7 mouse cellular contexts compared by ENCODE assay signal in the genomic region with DNA sequence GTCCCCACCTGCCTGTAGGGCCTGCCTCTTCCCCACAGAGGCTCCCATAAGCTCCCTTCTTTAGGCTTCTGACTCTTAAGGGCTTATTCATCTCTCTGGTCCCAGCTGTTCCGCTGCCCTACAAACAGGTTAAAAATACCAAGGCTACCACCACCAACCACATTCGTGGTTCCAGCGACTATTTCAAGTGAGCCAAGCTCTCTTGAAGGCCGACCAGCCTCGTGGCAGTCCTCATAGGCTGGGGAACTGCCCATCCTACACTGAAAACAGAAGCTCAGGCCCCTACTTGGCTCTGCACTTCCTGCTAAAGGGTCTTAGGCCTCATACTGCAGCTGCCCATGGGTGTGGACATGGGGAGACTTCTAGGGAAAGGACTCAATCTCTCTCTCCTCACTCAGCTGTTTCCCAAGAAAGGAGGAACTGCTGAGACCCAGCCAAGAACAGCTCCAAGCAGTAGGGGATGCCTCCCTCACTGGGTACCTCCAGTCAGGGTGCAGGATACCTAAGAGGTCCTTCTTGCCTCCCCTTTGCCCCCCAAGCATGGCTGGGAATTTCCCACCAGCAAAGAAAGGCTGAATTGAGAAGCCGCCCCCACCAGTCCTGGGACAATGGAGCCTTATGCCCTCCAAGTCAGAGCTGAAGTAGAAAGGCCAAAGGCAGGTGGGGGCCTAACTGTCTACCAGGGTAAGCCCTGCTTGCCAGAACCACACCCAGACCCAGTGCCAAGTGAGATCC. TPM values are rescaled to one million over a fixed set of nuclear protein-coding genes. Genes with fewer than 3 reads are reported as not detected.
DNase-seq lines count a peak whose midpoint lies in the region; ATAC-seq and TF ChIP-seq lines count a peak whose summit lies in the region.

No protein-coding gene starts in this region.

- H3K4me1 ChIP-seq in CH12.LX (ENCODE audit: control insufficient read depth in 1 of 2, insufficient read depth in 2 of 2) (peaks cover 29 to 62% of the 10 kb centered on the region in 2 experiments), ES-E14 (ENCODE audit: control insufficient read depth in 2 of 2, insufficient read depth in 2 of 2, low read length in 2 of 2, poor library complexity in 1 of 2) (peaks cover 4 to 38% of the 10 kb centered on the region in 2 experiments; a peak in 3 of 4 replicates)
- peaks cover 76% of the 10 kb centered on the region for H3K4me1 ChIP-seq in heart, embryonic 12.5 days (replicated peaks)
- peaks cover 59% of the 10 kb centered on the region for H3K4me1 ChIP-seq in liver, embryonic 13.5 days (replicated peaks)

- dilution Hi-C loops in CH12.LX (cut with MboI; ENCODE audit: extremely low pct_ligation_motif_present, extremely low pct_unique_long_range_greater_than_20kb, low sequenced_read_pairs) = no loop called here

- no peak for TF ChIP-seq EP300 in CH12.LX (IDR thresholded peaks at IDR 0.05; ENCODE audit: low read length)

- no peak for TF ChIP-seq CTCF in CH12.LX (conservative IDR thresholded peaks at IDR 0.05 in 1 of 2, IDR thresholded peaks at IDR 0.05 in 1 of 2; ENCODE audit: low read depth in 2 of 2, low read length in 2 of 2)

- TF ChIP-seq RAD21 in CH12.LX (IDR thresholded peaks at IDR 0.05; ENCODE audit: low read depth, low read length) = no peak

- peak overlapping the region; percentile 78 for H3K9ac ChIP-seq in CH12.LX (ENCODE audit: insufficient read depth, low read depth)
- 0 out of 2 replicates have a peak overlapping the region, but pooled peaks have one; percentile 65 for H3K9ac ChIP-seq in ES-E14 (ENCODE audit: insufficient read depth, low read depth, low read length, poor library complexity, severe bottlenecking)
- peak overlapping the region; percentile 77 for H3K9ac ChIP-seq in heart, embryonic 12.5 days
- peak overlapping the region; percentile 80 for H3K9ac ChIP-seq in liver, embryonic 13.5 days

- WGBS in heart, embryonic 12.5 days = 55% methylated on average over 6 of the region's 6 CpGs
- 39% methylated on average over 6 of the region's 6 CpGs for WGBS in liver, embryonic 13.5 days (ENCODE audit: insufficient replicate concordance)

- peak overlapping the region; percentile 87; the same call in 1 of the 2 replicates for H3K4me2 ChIP-seq in CH12.LX (ENCODE audit: insufficient read depth, low read depth, poor library complexity, severe bottlenecking)
- peak overlapping the region; percentile 75; the same call in 1 of the 2 replicates for H3K4me2 ChIP-seq in heart, embryonic 12.5 days
- H3K4me2 ChIP-seq in liver, embryonic 13.5 days = peak overlapping the region; percentile 87

- peak overlapping the region; percentile 84 for H3K27ac ChIP-seq in CH12.LX (ENCODE audit: insufficient read depth, low read depth)
- H3K27ac ChIP-seq in ES-E14 (ENCODE audit: insufficient read depth, low read depth, low read length, poor library complexity, severe bottlenecking) = no peak overlapping the region
- peak overlapping the region; percentile 91 for H3K27ac ChIP-seq in heart, embryonic 12.5 days (ENCODE audit: poor library complexity, severe bottlenecking)
- H3K27ac ChIP-seq in liver, embryonic 13.5 days = peak overlapping the region; percentile 75

- H3K27me3 ChIP-seq in CH12.LX (replicated peaks) = no peaks in the 10 kb centered on the region
- H3K27me3 ChIP-seq in heart, embryonic 12.5 days (replicated peaks) = no peaks in the 10 kb centered on the region
- H3K27me3 ChIP-seq in liver, embryonic 13.5 days = 0 out of 2 replicates have a peak, but pooled peaks cover 4% of the 10 kb centered on the region

- H3K9me3 ChIP-seq in CH12.LX (replicated peaks; ENCODE audit: low read length) (no peaks in the 10 kb centered on the region), ES-E14 (ENCODE audit: control insufficient read depth, insufficient read depth, low read depth, low read length) (no peaks in the 10 kb centered on the region)
- no peaks in the 10 kb centered on the region for H3K9me3 ChIP-seq in heart, embryonic 12.5 days (replicated peaks)
- H3K9me3 ChIP-seq in liver, embryonic 13.5 days (replicated peaks) = no peaks in the 10 kb centered on the region

- H3K36me3 ChIP-seq in CH12.LX (replicated peaks in 1 of 2; ENCODE audit: control insufficient read depth in 1 of 2, insufficient read depth in 1 of 2, low read length in 1 of 2) = peaks cover 24 to 31% of the 10 kb centered on the region in 2 experiments
- H3K36me3 ChIP-seq in ES-E14 (ENCODE audit: control insufficient read depth, insufficient read depth, low read length, poor library complexity, severe bottlenecking) = peaks cover 21% of the 10 kb centered on the region
- peaks cover 31% of the 10 kb centered on the region for H3K36me3 ChIP-seq in heart, embryonic 12.5 days
- H3K36me3 ChIP-seq in liver, embryonic 13.5 days = peaks cover 29% of the 10 kb centered on the region

- ATAC-seq in heart, embryonic 12.5 days (ENCODE audit: insufficient number of reproducible peaks, low FRiP score) = no peak; the same call in 1 of the 2 replicates
- ATAC-seq in liver, embryonic 13.5 days (ENCODE audit: low read depth) = no peak

- in situ Hi-C loops in CH12.LX (cut with MboI; ENCODE audit: low pct_ligation_motif_present, low pct_unique_long_range_greater_than_20kb, low sequenced_read_pairs) (no loop called here), ES-E14 (cut with MboI; ENCODE audit: low sequenced_read_pairs in 2 of 2, unreplicated experiment in 2 of 2) (no loop called here)

- H3K4me3 ChIP-seq in CH12.LX (replicated peaks in 1 of 3; ENCODE audit: low read depth in 2 of 3, low read length in 2 of 3, poor library complexity in 1 of 3) (peak overlapping the region in 2 of 3 experiments; percentile 31 to 44), ES-E14 (ENCODE audit: insufficient read depth in 1 of 2, low read depth in 1 of 2, low read length in 2 of 2, poor library complexity in 1 of 2, severe bottlenecking in 1 of 2) (peak overlapping the region; percentile 51 to 59; a peak in 2 of 4 replicates)
- H3K4me3 ChIP-seq in heart, embryonic 12.5 days = no peak overlapping the region
- H3K4me3 ChIP-seq in liver, embryonic 13.5 days (replicated peaks) = peak overlapping the region; percentile 61; the same call in 1 of the 2 replicates

- H3K79me2 ChIP-seq in CH12.LX (replicated peaks; ENCODE audit: control insufficient read depth, extremely low read depth, insufficient read depth, poor library complexity, severe bottlenecking) = no peaks in the 10 kb centered on the region

- DNase-seq in CH12.LX (ENCODE audit: extremely low read depth) = peak; percentile 76
- no peak for DNase-seq in ES-E14 (ENCODE audit: low read depth, low spot score)
- no peak for DNase-seq in liver, embryonic 13.5 days
- DNase-seq in embryo, embryonic 11 days = no peak
- DNase-seq in adrenal gland, adult 2 months = no peak
- DNase-seq in adrenal gland, adult 18-20 months (ENCODE audit: low spot score in 2 of 2) = no peak

- TF ChIP-seq POLR2A in CH12.LX (IDR thresholded peaks at IDR 0.05; ENCODE audit: low read depth, low read length) = no peak

RNA-seq across cellular contexts. Expression of a gene that starts 2.6 kb away (rescaled TPM):
- 7.4 and 11.6 TPM in 2 replicates for total RNA-seq in CH12.LX (2012; rRNA removed)
- total RNA-seq in CH12.LX (2014; rRNA removed) = 8.0 and 8.2 TPM in 2 replicates
- 4.3 and 4.7 TPM in 2 replicates for polyA plus RNA-seq in CH12.LX (2012; ENCODE audit: insufficient read length, low read depth)
- 7.4 and 7.6 TPM in 2 replicates for total RNA-seq in ES-E14 (2012; rRNA removed)
- 10.7 and 11.2 TPM in 2 replicates for polyA plus RNA-seq in heart, embryonic 12.5 days (2016; fragmentation: Nextera tagmentation; extraction: Ambion mirVana)
- 0.22 and 0.34 TPM in 2 replicates for polyA plus RNA-seq in liver, embryonic 13.5 days (2015; fragmentation: Nextera tagmentation; extraction: Ambion mirVana)
- 1 to 10 TPM; 3.7 to 4.1 TPM for total RNA-seq in adrenal gland, adult 2 months (2021)
- 8.3 and 10.4 TPM in 2 replicates for polyA plus RNA-seq in adrenal gland, adult 2 months (2012; rRNA removed)
- total RNA-seq in adrenal gland, adult 18-20 months (2021) = 1 to 10 TPM; 5.1 to 6.3 TPM

RNA-seq across cellular contexts. Expression of a gene that starts 23.5 kb away (rescaled TPM):
- total RNA-seq in CH12.LX (2012; rRNA removed) (154 and 160 TPM in 2 replicates), CH12.LX (2014; rRNA removed) (86.2 and 98.2 TPM in 2 replicates), ES-E14 (2012; rRNA removed) (178 and 232 TPM in 2 replicates)
- 262 and 286 TPM in 2 replicates for polyA plus RNA-seq in CH12.LX (2012; ENCODE audit: insufficient read length, low read depth)
- polyA plus RNA-seq in heart, embryonic 12.5 days (2016; fragmentation: Nextera tagmentation; extraction: Ambion mirVana) = 404 and 442 TPM in 2 replicates
- 144 and 163 TPM in 2 replicates for polyA plus RNA-seq in liver, embryonic 13.5 days (2015; fragmentation: Nextera tagmentation; extraction: Ambion mirVana)
- total RNA-seq in adrenal gland, adult 2 months (2021) = 100 to 1,000 TPM; 198 to 278 TPM
- 330 and 345 TPM in 2 replicates for polyA plus RNA-seq in adrenal gland, adult 2 months (2012; rRNA removed)
- total RNA-seq in adrenal gland, adult 18-20 months (2021) = 100 to 1,000 TPM; 238 to 263 TPM

RNA-seq across cellular contexts. Expression of a gene that starts 24.2 kb away (rescaled TPM):
- total RNA-seq in CH12.LX (2012; rRNA removed) (91.3 and 101 TPM in 2 replicates), CH12.LX (2014; rRNA removed) (57.7 and 62.8 TPM in 2 replicates), ES-E14 (2012; rRNA removed) (66.6 and 82.7 TPM in 2 replicates)
- polyA plus RNA-seq in CH12.LX (2012; ENCODE audit: insufficient read length, low read depth) = 127 and 143 TPM in 2 replicates
- polyA plus RNA-seq in heart, embryonic 12.5 days (2016; fragmentation: Nextera tagmentation; extraction: Ambion mirVana) = 34.0 and 35.5 TPM in 2 replicates
- 167 and 175 TPM in 2 replicates for polyA plus RNA-seq in liver, embryonic 13.5 days (2015; fragmentation: Nextera tagmentation; extraction: Ambion mirVana)
- total RNA-seq in adrenal gland, adult 2 months (2021) = 10 to 100 TPM; 36.0 to 41.7 TPM
- 67.3 and 80.0 TPM in 2 replicates for polyA plus RNA-seq in adrenal gland, adult 2 months (2012; rRNA removed)
- 10 to 100 TPM; 38.0 to 41.1 TPM for total RNA-seq in adrenal gland, adult 18-20 months (2021)

RNA-seq across cellular contexts. Expression of a gene that starts 31.0 kb away (rescaled TPM):
- 0.13 TPM in 1 of 2 replicates, not detected in the other for total RNA-seq in CH12.LX (2012; rRNA removed)
- total RNA-seq in CH12.LX (2014; rRNA removed) = 0.12 TPM in 1 of 2 replicates, not detected in the other
- 0.14 and 0.21 TPM in 2 replicates for polyA plus RNA-seq in CH12.LX (2012; ENCODE audit: insufficient read length, low read depth)
- 0.54 and 1.2 TPM in 2 replicates for total RNA-seq in ES-E14 (2012; rRNA removed)
- 0.49 and 0.64 TPM in 2 replicates for polyA plus RNA-seq in heart, embryonic 12.5 days (2016; fragmentation: Nextera tagmentation; extraction: Ambion mirVana)
- polyA plus RNA-seq in liver, embryonic 13.5 days (2015; fragmentation: Nextera tagmentation; extraction: Ambion mirVana) = 0.82 and 1.2 TPM in 2 replicates
- 1 to 10 TPM; 1.3 to 1.4 TPM for total RNA-seq in adrenal gland, adult 2 months (2021)
- polyA plus RNA-seq in adrenal gland, adult 2 months (2012; rRNA removed) = 1.8 and 2.2 TPM in 2 replicates
- 1 to 10 TPM; 1.4 to 1.7 TPM for total RNA-seq in adrenal gland, adult 18-20 months (2021)

RNA-seq across cellular contexts. Expression of a gene that starts 32.9 kb away (rescaled TPM):
- total RNA-seq in CH12.LX (2012; rRNA removed) (4.4 and 4.8 TPM in 2 replicates), CH12.LX (2014; rRNA removed) (0.70 and 1.7 TPM in 2 replicates), ES-E14 (2012; rRNA removed) (7.3 and 13.3 TPM in 2 replicates)
- 5.5 and 9.3 TPM in 2 replicates for polyA plus RNA-seq in CH12.LX (2012; ENCODE audit: insufficient read length, low read depth)
- polyA plus RNA-seq in heart, embryonic 12.5 days (2016; fragmentation: Nextera tagmentation; extraction: Ambion mirVana) = 10.2 and 12.6 TPM in 2 replicates
- 10.5 and 12.2 TPM in 2 replicates for polyA plus RNA-seq in liver, embryonic 13.5 days (2015; fragmentation: Nextera tagmentation; extraction: Ambion mirVana)
- 10 to 100 TPM; 15.9 to 19.2 TPM for total RNA-seq in adrenal gland, adult 2 months (2021)
- polyA plus RNA-seq in adrenal gland, adult 2 months (2012; rRNA removed) = 111 TPM in 2 replicates
- total RNA-seq in adrenal gland, adult 18-20 months (2021) = 10 to 100 TPM; 13.3 to 16.5 TPM
